Mouse (Mus musculus): ENCODE data around the gene Ptov1.

Ptov1 gene

GRCm38 (mm10) chr7:44869697-44870528 is at the start of gene Ptov1:
Gene Ptov1 (minus strand): TSS chr7:44869788.
- peak; percentile 93 for DNase-seq

- DNase-seq: no peak
Measured at GRCm38 (mm10) chr7:44919127-44919526, 49.5 kb upstream of the Ptov1 start.

- DNase-seq: no peak
Measured at GRCm38 (mm10) chr7:44918219-44918618, 48.6 kb upstream of the Ptov1 start.

- no peak for DNase-seq
Measured at GRCm38 (mm10) chr7:44916881-44917280, 47.3 kb upstream of the Ptov1 start.

GRCm38 (mm10) chr7:44916191-44916590 is 46.6 kb upstream of the Ptov1 start:
- no peak for DNase-seq

- no peak for DNase-seq
Measured at GRCm38 (mm10) chr7:44915314-44915713, 45.7 kb upstream of the Ptov1 start.

GRCm38 (mm10) chr7:44914396-44914795 is 44.8 kb upstream of the Ptov1 start:
- no peak for DNase-seq

GRCm38 (mm10) chr7:44908706-44909476 is 39.3 kb upstream of the Ptov1 start:
- no peak for DNase-seq

- DNase-seq: no peak
Measured at GRCm38 (mm10) chr7:44905430-44905829, 35.8 kb upstream of the Ptov1 start.

GRCm38 (mm10) chr7:44901230-44901722 is 31.7 kb upstream of the Ptov1 start:
- DNase-seq: peak; percentile 48

- no peak for DNase-seq
Measured at GRCm38 (mm10) chr7:44900632-44901031, 31.0 kb upstream of the Ptov1 start.

- peak; percentile 58 for DNase-seq
Measured at GRCm38 (mm10) chr7:44898607-44899006, 29.0 kb upstream of the Ptov1 start.

- no peak for DNase-seq
Measured at GRCm38 (mm10) chr7:44896499-44896898, 26.9 kb upstream of the Ptov1 start.

GRCm38 (mm10) chr7:44895593-44896434 is 26.2 kb upstream of the Ptov1 start, which contains the start of gene Fuz:
Gene Fuz (plus strand): TSS chr7:44896079.
- DNase-seq: peak; percentile 92

GRCm38 (mm10) chr7:44895206-44895592 is 25.6 kb upstream of the Ptov1 start:
- DNase-seq: no peak

- no peak for DNase-seq
Measured at GRCm38 (mm10) chr7:44894175-44894574, 24.6 kb upstream of the Ptov1 start.

- DNase-seq: no peak
Measured at GRCm38 (mm10) chr7:44893197-44893596, 23.6 kb upstream of the Ptov1 start.

GRCm38 (mm10) chr7:44892276-44892921 is 22.8 kb upstream of the Ptov1 start, which contains the start of gene Med25:
Gene Med25 (minus strand): TSS chr7:44892712.
- DNase-seq: peak; percentile 95

- DNase-seq: peak; percentile 21
Measured at GRCm38 (mm10) chr7:44891611-44892010, 22.0 kb upstream of the Ptov1 start.

GRCm38 (mm10) chr7:44890737-44891136 is 21.1 kb upstream of the Ptov1 start:
- no peak for DNase-seq

GRCm38 (mm10) chr7:44890180-44890579 is 20.6 kb upstream of the Ptov1 start:
- no peak for DNase-seq
